Mouse (Mus musculus): ENCODE measurements around the gene Met.

- TF ChIP-seq CTCF (IDR thresholded peaks at IDR 0.05; ENCODE audit: low read depth) (no peak), EP300 (IDR thresholded peaks at IDR 0.05; ENCODE audit: low read depth) (no peak)
Observed at GRCm38 (mm10) chr6:17451305-17451704, 12.3 kb upstream of the Met start.
